Mouse (Mus musculus) T-helper 2 cell (primary cell): ENCODE measurements around the gene Mtrf1l.

ENCODE experiments used
- in situ Hi-C: fragments of 300-600 bp; cut with MboI, MseI; formaldehyde crosslinking; loops from one replicate; pipeline ENCODE4 v1.15.1; 2025; ENCODE audit warnings: high pct_unique_total_duplicates

The Mtrf1l gene

GRCm38 (mm10) chr10:5823740-5824491, at the start of gene Mtrf1l:
TSS of gene Mtrf1l (minus strand) at chr10:5823910.
- in situ Hi-C loops: loop anchor here (10.0 to 25.0 kb wide), 2 partner anchors 1163 to 1849 kb away; partner anchors contain the start of gene Mthfd1l

GRCm38 (mm10) chr10:5871081-5871480, 47.4 kb upstream of the Mtrf1l start:
- in situ Hi-C loops: no loop called here

GRCm38 (mm10) chr10:5867981-5868552, 44.4 kb upstream of the Mtrf1l start:
- in situ Hi-C loops: no loop called here

GRCm38 (mm10) chr10:5865996-5866395, 42.3 kb upstream of the Mtrf1l start:
- in situ Hi-C loops: no loop called here

- in situ Hi-C loops: no loop called here
These were observed 39.0 kb upstream of the Mtrf1l start for GRCm38 (mm10) chr10:5862669-5863068.

- in situ Hi-C loops: no loop called here
These were observed 37.1 kb upstream of the Mtrf1l start for GRCm38 (mm10) chr10:5860849-5861248.

GRCm38 (mm10) chr10:5859729-5860128, 36.0 kb upstream of the Mtrf1l start:
- in situ Hi-C loops: no loop called here

- in situ Hi-C loops: no loop called here
These were observed 34.4 kb upstream of the Mtrf1l start for GRCm38 (mm10) chr10:5857996-5858549.

- in situ Hi-C loops: no loop called here
These were observed 29.7 kb upstream of the Mtrf1l start for GRCm38 (mm10) chr10:5853290-5853868.

- in situ Hi-C loops: no loop called here
These were observed 23.2 kb upstream of the Mtrf1l start for GRCm38 (mm10) chr10:5846939-5847338.

GRCm38 (mm10) chr10:5841369-5841768, 17.7 kb upstream of the Mtrf1l start:
- in situ Hi-C loops: no loop called here

GRCm38 (mm10) chr10:5826336-5827025, 2.8 kb upstream of the Mtrf1l start:
- in situ Hi-C loops: loop anchor here (10.0 kb wide), 1 partner anchor 1852 kb away; the partner anchor contains the start of gene Mthfd1l

GRCm38 (mm10) chr10:5824779-5825178, 1.1 kb upstream of the Mtrf1l start:
- in situ Hi-C loops: loop anchor here (10.0 to 25.0 kb wide), 2 partner anchors 1163 to 1850 kb away; partner anchors contain the start of gene Mthfd1l

- in situ Hi-C loops: loop anchor here (10.0 to 25.0 kb wide), 2 partner anchors 1164 to 1849 kb away; partner anchors contain the start of gene Mthfd1l
These were observed 395 bp downstream of the Mtrf1l start for GRCm38 (mm10) chr10:5823291-5823739.

- in situ Hi-C loops: loop anchor here (25.0 kb wide), 1 partner anchor 1169 kb away; no protein-coding TSS in a partner anchor
These were observed 4.9 kb downstream of the Mtrf1l start for GRCm38 (mm10) chr10:5818772-5819171.

GRCm38 (mm10) chr10:5815968-5816367, 7.7 kb downstream of the Mtrf1l start:
- in situ Hi-C loops: loop anchor here (25.0 kb wide), 1 partner anchor 1171 kb away; no protein-coding TSS in a partner anchor

GRCm38 (mm10) chr10:5813724-5814123, 10.0 kb downstream of the Mtrf1l start:
- in situ Hi-C loops: loop anchor here (25.0 kb wide), 1 partner anchor 1174 kb away; no protein-coding TSS in a partner anchor

- in situ Hi-C loops: loop anchor here (10.0 to 25.0 kb wide), 3 partner anchors 1180 to 1857 kb away; partner anchors contain the start of gene Nup43
These were observed 16.0 kb downstream of the Mtrf1l start for GRCm38 (mm10) chr10:5807683-5808082.

- in situ Hi-C loops: loop anchor here (10.0 to 25.0 kb wide), 3 partner anchors 1180 to 1858 kb away; partner anchors contain the start of gene Nup43
These were observed 16.7 kb downstream of the Mtrf1l start for GRCm38 (mm10) chr10:5806996-5807395.

- in situ Hi-C loops: loop anchor here (10.0 to 25.0 kb wide), 3 partner anchors 1181 to 1858 kb away; partner anchors contain the start of gene Nup43
These were observed 17.3 kb downstream of the Mtrf1l start for GRCm38 (mm10) chr10:5806416-5806815.
